Mouse (Mus musculus) ES-E14 (cell line): ENCODE results near the gene Med15.

Experiments
- HCFC1 ChIP-seq: IDR thresholded peaks from 2 replicates; pipeline ENCODE4 v1.6.1; 2012; ENCODE audit warnings: low read length, inconsistent platforms, borderline replicate concordance; ENCODE audit not compliant: insufficient read depth
- ZC3H11A ChIP-seq: IDR thresholded peaks from 2 replicates; pipeline ENCODE4 v1.6.1; 2012; ENCODE audit warnings: low read depth, mild to moderate bottlenecking, inconsistent platforms, low read length, borderline replicate concordance
- ZNF384 ChIP-seq: IDR thresholded peaks from 2 replicates; pipeline ENCODE4 v1.6.1; 2012; ENCODE audit warnings: low read depth, low read length, inconsistent platforms

GRCm38 (mm10) chr16:17764108-17764511 is 31.4 kb upstream of the Med15 start:
- TF ChIP-seq ZNF384 (no peak), HCFC1 (no peak), ZC3H11A (no peak)
